Mouse (Mus musculus) retina, embryonic 14.5 days (tissue): ENCODE data around the gene Fam161a.

Experiments used
- DNase-seq: peaks from one replicate; pipeline ENCODE4 v3.0.0-alpha.2; 2015; ENCODE audit warnings: low spot score

The Fam161a gene

DNA sequence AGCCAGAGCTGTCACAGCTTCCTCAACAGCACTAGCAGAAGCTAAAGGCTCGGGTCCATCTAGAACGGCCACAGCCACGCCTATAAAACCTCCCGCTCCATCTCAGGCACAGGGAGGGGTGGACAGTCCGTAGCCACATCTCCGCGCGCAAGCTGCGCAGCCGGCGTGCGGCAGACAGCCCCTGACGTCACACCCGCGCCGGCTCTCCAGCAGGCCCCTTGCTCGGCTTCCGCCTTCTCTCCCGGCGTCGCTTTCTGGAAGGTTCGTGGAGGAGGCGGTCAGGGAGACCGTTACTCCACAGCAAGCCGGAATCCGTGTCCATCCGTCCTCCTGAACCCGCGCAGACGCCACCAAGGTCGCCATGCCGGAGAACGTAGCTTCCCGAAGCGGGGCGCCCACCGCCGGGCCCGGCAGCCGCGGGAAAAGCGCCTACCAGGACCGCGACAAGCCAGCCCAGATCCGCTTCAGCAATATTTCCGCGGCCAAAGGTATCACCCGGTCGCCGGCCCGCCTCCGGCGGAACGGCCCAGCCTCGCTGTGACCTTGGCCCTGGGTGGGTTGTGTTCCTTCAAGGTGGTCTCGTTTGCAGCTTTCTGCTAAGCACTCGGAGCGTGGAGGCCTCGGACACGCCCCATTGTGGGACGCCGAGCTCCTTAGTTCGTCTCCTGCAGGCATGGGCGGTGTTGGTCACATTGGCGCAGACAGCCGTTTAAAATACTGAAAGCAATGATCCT is 16.8 kb upstream of the Fam161a start, which contains the start of gene Cct4:
Gene Cct4 (plus strand): TSS at position 127 of the 734 bp plus-strand sequence.
- peak; percentile 94 for DNase-seq

DNA sequence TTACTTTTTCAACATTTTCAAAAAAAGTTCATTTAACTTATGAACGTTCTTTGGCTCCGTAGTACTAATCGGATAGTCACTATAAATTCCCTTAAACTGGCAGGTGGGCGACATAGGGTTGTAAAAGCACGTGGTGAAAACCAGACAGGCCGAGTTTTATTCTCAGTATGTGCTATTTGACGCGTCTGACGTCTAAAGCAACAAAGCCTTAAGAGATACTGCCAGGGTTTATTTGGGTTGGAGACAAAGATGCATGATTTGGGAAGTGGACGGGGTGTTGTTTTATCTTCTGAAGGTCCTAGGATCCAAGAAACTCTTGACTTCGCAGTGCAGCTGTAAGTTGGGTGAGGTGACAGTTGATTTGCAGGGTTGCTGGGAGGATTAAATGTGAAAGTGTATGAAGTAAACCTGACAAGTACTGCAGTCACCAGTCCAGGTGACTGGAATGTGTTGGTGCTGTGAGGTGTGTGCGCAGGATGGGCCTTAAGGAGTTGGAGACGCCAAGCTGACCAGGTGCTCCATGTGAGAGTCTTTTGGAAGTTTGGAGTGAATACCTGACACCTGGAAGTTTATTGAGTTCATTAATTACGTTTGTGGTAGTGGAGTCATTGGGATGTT is 16.0 kb upstream of the Fam161a start:
- DNase-seq: no peak

- DNase-seq: no peak
Measured at GRCm38 (mm10) chr11:22994271-22994670, 13.1 kb upstream of the Fam161a start.

GRCm38 (mm10) chr11:22995461-22995860 is 11.9 kb upstream of the Fam161a start:
- no peak for DNase-seq

DNA sequence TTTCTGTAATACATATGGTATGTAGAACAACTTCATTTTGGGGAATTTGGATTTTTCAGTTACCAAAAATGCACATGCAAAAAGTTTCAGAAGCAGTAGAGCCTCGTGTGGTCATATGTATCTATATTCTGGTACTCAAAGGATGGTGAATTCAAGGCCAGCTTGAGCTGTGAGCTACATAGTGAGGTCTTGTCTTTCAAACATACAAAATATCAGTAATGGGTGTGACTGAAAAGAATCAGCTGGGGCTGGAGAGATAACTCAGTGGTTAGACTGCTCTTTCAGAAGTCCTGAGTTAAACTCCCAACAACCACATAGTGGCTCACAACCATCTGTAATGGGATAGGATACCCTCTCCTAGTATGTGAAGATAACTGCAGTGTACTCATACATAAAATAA is 9.0 kb upstream of the Fam161a start:
- no peak for DNase-seq

DNA sequence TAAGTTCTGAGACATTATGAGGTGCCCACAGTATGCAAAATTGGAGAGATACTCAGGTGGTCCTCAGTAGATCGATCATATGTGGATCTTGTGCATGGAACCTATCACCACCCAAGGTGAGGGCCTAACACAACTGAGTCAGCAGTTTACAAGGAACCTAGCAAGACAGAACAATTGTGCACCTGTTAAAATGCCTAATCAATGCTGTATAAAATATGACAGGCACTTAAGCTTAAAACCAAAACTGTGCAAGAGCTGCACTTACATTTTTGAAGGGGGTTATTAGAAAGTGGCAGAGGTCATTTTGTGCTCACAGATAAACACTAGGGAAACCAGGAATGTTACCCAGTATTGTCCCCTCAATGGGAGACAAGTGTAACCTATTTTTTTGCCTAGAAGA is 2.1 kb upstream of the Fam161a start:
- no peak for DNase-seq

- peak; percentile 14 for DNase-seq
Measured at GRCm38 (mm10) chr11:23007166-23007480, 208 bp upstream of the Fam161a start.

DNA sequence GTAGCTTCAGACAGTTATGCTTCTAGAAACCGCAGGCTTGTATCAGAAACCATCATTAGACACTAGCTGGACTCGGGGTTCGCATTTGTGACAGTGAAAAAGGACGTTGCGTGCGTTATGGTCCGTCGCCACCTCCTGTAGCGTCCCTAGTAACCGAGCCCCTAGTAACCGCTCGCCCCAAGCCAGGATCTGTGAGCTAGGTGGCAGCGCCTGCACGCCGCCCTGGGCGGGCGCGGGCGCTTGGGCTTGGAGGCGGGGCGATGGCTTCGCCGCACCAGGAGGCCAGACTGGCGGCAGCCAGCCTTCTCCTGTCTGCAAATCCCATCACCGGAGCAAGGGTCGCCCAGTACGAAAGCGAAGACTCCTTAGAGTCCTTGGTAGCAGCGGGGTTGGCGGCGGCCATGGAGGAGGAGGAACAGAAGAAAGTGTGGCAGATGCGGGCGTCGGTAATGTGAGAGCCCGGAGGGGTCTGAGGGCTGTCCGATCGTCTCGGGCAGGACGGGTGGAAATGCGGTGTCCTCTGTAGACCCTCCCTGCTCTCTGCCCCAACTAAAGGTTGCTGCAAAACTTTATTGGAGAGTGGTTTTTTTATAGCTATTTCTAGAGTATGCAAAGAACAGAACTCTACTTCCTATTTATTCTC is 971 bp downstream of the Fam161a start:
- DNase-seq: peak; percentile 95

GRCm38 (mm10) chr11:23008824-23009200 is 1.5 kb downstream of the Fam161a start:
- DNase-seq: no peak

DNA sequence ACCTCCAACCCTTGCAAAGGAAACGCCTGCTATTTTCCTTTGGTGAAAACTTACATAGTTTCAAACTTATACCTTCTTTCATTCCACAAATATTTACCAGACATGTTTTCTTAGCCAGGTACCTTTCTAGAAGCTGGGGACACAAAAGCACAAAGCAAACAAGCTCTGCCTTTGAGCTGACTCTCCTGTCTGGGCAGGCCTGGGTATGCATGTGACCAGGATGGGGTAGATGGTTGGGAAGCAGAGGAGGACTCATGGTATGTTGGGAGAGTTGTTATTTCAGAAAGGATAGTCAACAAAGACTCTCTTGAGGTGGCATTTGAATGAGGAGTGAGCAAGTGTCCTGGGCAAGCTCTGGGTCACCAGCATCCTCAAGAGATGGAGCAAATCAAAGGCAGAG is 5.8 kb downstream of the Fam161a start:
- no peak for DNase-seq

GRCm38 (mm10) chr11:23013580-23014294 is 6.4 kb downstream of the Fam161a start:
- DNase-seq: peak; percentile 23

GRCm38 (mm10) chr11:23014996-23015395 is 7.7 kb downstream of the Fam161a start:
- DNase-seq: no peak

GRCm38 (mm10) chr11:23017943-23018342 is 10.6 kb downstream of the Fam161a start:
- no peak for DNase-seq

DNA sequence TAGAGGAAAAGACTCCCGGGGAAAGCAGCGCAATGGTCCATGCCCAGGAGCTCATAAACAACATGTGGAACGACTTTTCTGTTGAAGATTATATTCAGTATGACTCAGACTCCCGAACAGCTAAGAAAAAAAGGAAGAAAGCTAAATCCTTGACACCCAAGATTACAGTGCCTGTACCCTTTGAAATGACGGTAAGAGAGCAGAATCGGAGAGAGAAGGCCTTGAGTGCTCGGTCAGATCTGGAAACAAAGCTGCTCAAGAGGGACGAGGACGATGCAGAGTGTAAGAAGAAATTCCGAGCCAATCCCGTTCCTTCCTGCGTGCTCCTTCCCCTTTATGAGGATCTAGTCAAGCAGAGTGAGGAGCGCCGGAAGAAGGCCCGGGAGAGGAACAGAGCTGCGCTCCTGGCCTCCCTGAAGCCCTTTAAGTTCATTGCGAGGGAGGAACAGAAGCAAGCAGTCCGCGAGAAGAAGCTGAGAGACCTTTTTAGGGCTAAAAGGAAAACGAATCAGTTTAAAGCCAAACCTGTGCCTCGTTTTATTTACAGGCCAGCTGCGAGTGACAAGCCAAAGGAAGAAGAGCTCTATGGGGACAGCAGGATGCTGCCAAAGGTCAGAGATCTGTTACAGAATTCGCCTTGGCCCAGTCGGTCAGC is 12.9 kb downstream of the Fam161a start:
- no peak for DNase-seq

GRCm38 (mm10) chr11:23020841-23021240 is 13.5 kb downstream of the Fam161a start:
- DNase-seq: no peak

DNA sequence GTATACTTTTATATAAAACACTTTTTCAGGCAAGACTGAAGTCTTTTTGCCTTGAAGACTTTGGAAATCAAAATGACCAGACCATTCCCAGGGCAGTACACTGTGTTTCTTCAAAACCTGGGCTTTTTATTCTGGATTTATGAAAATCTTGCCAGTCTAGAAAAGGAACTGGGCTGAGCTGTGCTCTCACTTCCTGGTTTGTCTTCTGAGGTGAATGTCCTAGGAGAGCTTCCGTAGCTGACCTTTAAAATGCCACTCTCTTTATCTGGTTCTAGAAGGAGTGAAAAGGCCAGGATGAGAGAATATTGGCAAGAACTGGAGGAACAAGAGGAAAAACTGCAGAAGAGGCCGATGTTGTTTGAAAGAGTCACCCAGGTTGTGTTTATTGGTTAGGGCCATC is 15.8 kb downstream of the Fam161a start:
- no peak for DNase-seq

DNA sequence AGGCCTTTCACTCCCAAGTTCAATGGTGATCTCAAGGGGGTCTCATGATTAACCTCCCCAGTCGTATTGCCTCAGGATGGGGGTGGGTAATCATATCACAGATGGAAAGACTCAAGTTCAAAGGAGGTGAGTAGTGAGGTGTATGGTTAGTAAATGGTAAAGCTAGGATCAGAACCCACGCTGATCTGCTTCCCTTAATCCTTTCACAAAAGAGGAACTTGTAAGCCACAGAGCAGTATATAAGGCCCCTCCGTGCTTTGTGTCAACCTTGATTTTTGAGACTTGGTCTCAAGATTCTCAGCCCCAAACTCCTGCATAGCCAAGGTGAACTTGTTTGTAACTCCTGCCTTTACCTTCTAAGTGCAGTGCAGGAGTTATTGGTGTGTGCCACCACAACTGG is 16.8 kb downstream of the Fam161a start:
- no peak for DNase-seq

- DNase-seq: no peak
Measured at GRCm38 (mm10) chr11:23028957-23029356, 21.6 kb downstream of the Fam161a start.

DNA sequence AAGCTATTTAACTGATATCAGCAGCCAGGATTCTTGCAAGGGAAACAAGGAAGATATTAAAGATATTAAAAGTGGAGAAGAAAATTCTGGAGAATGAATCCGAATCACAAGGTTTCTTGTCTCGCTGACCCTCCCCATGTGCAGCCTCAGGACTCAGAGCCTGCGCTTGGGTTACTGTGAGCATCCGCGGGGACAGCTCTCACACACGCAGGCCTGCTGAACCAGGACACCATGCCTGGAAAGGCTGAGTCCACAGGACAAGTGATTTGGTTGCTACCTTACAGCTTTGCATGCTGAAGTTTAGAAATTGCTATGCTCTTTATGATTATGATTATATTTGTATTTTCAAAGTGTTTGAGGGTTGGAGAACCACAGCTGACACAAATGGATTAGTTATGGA is 22.1 kb downstream of the Fam161a start:
- DNase-seq: no peak

- DNase-seq: no peak
Measured at GRCm38 (mm10) chr11:23047252-23047651, 39.9 kb downstream of the Fam161a start.

DNA sequence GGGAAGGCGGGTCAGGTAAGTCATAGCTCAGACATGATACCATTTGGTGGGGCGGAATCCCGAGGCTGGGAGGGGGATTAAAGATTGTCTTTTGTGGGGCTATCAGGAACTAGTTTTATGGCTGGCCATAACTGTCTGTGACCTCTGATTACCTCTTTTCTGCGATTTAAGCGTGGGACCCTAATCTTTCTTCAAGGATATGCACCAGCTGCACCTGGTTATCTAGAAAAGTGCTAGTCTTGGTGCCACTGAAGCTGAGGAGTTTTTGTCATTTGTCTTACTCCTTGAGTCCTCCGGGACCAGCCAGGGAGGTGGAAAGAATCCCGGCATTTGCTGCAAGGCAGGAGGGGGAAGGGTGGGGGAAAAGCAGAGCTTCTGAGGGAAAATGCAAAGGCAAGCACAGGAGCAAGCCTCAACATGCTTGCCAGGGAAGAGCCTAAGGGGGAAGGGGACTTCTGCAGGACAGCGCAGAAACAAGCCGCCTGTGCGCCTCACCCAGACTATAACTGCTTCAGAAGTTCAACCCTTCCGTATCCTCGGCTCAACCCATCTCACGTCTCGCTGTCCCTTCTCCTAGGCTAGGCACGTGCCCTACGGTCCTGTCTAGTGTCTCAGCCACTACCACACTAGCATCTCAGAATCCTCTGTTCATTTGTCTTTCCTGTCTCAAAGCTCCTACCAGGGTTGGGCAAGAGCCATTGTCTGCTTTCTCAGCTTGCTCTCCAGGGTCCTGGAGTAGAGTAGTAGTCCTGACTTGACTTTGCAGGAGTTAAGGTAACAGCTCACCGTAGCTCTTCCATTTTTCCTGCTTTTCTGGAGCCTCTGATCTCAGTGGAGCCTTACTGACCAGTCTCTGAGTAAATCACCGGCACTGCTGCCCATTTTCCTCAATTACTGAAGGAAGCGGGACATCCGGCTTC is 40.6 kb downstream of the Fam161a start:
- DNase-seq: peak; percentile 8
